Mouse (Mus musculus) intestine, postnatal 0 days (tissue): Measurements from ENCODE around the gene Ppp4r1. TPM values are rescaled to one million over a fixed set of nuclear protein-coding genes. Genes with fewer than 3 reads are reported as not detected.

Experiments
- ATAC-seq: fragments of 200-750 bp; cut with Nextera tagmentation; 2 replicates; pipeline ENCODE4 v1.8.0; 2017; ENCODE audit warnings: mild to moderate bottlenecking, moderate TSS enrichment, moderate library complexity
- H3K27ac ChIP-seq: fragments of 300-500 bp; sonication (generic); 2 replicates; pipeline ENCODE4 v1.5.1; 2014; ENCODE audit warnings: mild to moderate bottlenecking, low read depth, low read length, moderate library complexity
- H3K27me3 ChIP-seq: fragments of 300-500 bp; sonication (generic); replicated peaks from 2 replicates; pipeline ENCODE4 v1.6.1; 2014; ENCODE audit warnings: low read length, mixed read lengths; ENCODE audit not compliant: control insufficient read depth, insufficient read depth
- H3K36me3 ChIP-seq: fragments of 300-500 bp; sonication (generic); 2 replicates; pipeline ENCODE4 v1.6.1; 2014; ENCODE audit warnings: mild to moderate bottlenecking, moderate library complexity; ENCODE audit not compliant: control insufficient read depth, insufficient read depth
- H3K4me1 ChIP-seq: fragments of 300-500 bp; sonication (generic); replicated peaks from 2 replicates; pipeline ENCODE4 v1.6.1; 2014; ENCODE audit warnings: antibody characterized with exemption, low read length, mixed read lengths; ENCODE audit not compliant: control insufficient read depth, insufficient read depth
- H3K4me2 ChIP-seq: fragments of 300-500 bp; sonication (generic); replicated peaks from 2 replicates; pipeline ENCODE4 v1.6.1; 2014; ENCODE audit warnings: low read depth, mild to moderate bottlenecking, moderate library complexity
- H3K4me3 ChIP-seq: fragments of 300-500 bp; sonication (generic); 2 replicates; pipeline ENCODE4 v1.5.1; 2014; ENCODE audit warnings: low read depth, low read length
- H3K9ac ChIP-seq: fragments of 300-500 bp; sonication (generic); 2 replicates; pipeline ENCODE4 v1.6.1; 2014; ENCODE audit warnings: mild to moderate bottlenecking, low read depth, low read length
- H3K9me3 ChIP-seq: fragments of 300-500 bp; sonication (generic); 2 replicates; pipeline ENCODE4 v1.6.1; 2016; ENCODE audit warnings: mixed run types; ENCODE audit not compliant: control insufficient read depth
- CTCF ChIP-seq: sonication (generic); IDR thresholded peaks from 2 replicates; pipeline ENCODE4 v1.5.1; 2016; ENCODE audit warnings: low read depth, mild to moderate bottlenecking, control low read depth, antibody characterized with exemption, moderate library complexity
- WGBS: fragments of 180-500 bp; shearing (Covaris S2); extraction: QIAGEN DNeasy Blood & Tissue Kit; methylation state at CpG from one replicate; pipeline ENCODE4 v1.1.7; 2014; 5-methylcytosine and 5-hydroxymethylcytosine counted together
- polyA plus RNA-seq: library from polyadenylated mRNA; unstranded; fragments of >200 nt; fragmentation: Nextera tagmentation; extraction: Ambion mirVana; gene quantifications from 2 replicates; pipeline ENCODE4 v1.2.1, GENCODE M21; 2015

Ppp4r1 gene
- polyA plus RNA-seq, 1 experiment from 2014 or later = 28.7 TPM

DNA sequence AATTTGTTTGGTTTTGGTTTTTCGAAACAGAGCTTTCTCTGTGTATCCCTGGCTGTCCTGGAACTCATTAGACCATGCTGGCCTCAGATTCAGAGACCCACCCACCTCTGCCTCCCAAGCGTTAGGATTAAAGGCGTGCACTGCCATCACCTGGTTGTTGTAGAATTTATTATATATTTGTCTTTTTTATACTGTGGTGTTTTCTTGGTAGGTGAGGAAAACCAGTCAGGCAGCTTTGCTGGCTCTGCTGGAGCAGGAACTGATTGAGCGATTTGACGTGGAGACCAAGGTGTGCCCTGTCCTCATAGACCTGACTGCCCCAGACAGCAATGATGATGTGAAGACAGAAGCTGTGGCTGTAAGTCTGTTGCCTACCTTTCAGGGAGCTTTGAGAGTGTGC is 28.7 kb downstream of the Ppp4r1 start:
- H3K9me3 ChIP-seq = no peaks in the 10 kb centered on the region
- no peak overlapping the region for H3K9ac ChIP-seq
- H3K27me3 ChIP-seq = no peaks in the 10 kb centered on the region
- H3K4me2 ChIP-seq = no peak overlapping the region
- H3K4me1 ChIP-seq = no peaks in the 10 kb centered on the region
- peaks cover 60% of the 10 kb centered on the region for H3K36me3 ChIP-seq
- no peak overlapping the region for H3K4me3 ChIP-seq
- peak; percentile 43 for TF ChIP-seq CTCF
- H3K27ac ChIP-seq = no peak overlapping the region
- ATAC-seq = peak; percentile 76
- 47% methylated on average over 5 of the region's 5 CpGs for WGBS

DNA sequence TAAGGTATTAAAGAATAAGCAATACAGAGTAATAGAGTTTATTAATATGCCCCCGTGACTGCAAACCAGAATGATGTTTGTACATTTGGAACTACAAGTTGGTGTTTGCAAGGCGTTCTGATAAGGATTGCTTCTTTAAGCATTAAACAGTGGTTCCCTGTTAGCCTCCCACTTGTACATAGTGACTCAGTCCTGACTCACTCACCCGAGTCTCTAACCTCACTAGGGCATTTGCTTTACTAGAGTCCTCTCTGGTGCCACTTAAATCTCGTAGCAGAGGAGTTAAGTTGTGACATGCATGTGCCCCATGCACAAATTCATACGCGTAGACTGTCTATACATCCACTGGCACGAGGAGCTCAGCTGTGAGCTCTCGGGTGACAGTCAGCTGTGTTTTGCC is 31.4 kb downstream of the Ppp4r1 start:
- no peak for ATAC-seq
- H3K36me3 ChIP-seq = peaks cover 68% of the 10 kb centered on the region

GRCm38 (mm10) chr17:65820197-65820596 is 37.8 kb downstream of the Ppp4r1 start:
- TF ChIP-seq CTCF = no peak
- H3K9me3 ChIP-seq = no peaks in the 10 kb centered on the region
- H3K27ac ChIP-seq = no peak overlapping the region
- no peak for ATAC-seq
- no peaks in the 10 kb centered on the region for H3K27me3 ChIP-seq
- 83% methylated on average over 5 of the region's 5 CpGs for WGBS
- H3K4me3 ChIP-seq = no peak overlapping the region
- H3K9ac ChIP-seq = no peak overlapping the region
- H3K4me2 ChIP-seq = no peak overlapping the region
- H3K36me3 ChIP-seq = peaks cover 70% of the 10 kb centered on the region
- no peaks in the 10 kb centered on the region for H3K4me1 ChIP-seq

More for the DNA sequence above, 31.4 kb downstream of the Ppp4r1 start:
- Histone ChIP-seq H3K27ac (no peak overlapping the region), H3K27me3 (no peaks in the 10 kb centered on the region), H3K4me3 (no peak overlapping the region), H3K4me2 (no peak overlapping the region), H3K9me3 (no peaks in the 10 kb centered on the region), H3K4me1 (no peaks in the 10 kb centered on the region), H3K9ac (no peak overlapping the region)
- WGBS = 91% methylated on average over 8 of the region's 8 CpGs
- TF ChIP-seq CTCF = no peak

DNA sequence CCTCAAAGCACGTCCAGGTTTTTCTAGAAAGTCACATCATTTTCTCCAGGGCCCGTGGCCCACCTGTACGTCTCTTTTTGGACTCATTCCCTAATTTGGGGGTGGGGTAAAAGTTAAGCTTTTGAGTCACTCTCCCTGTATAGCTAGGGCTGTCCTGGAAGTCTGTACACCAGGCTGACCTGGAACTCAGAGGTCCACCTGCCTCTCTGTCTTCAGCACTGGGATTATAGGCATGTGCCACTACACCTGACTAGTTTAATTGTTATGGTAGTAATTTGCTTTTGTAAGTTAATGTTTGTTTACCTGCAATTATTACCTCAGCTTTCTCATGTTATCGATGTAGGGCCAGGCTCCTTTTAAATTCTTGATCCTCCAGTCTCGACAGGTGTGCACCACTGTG is 40.0 kb downstream of the Ppp4r1 start:
- ATAC-seq = no peak

GRCm38 (mm10) chr17:65824246-65824645 is 41.9 kb downstream of the Ppp4r1 start:
- peaks cover 57% of the 10 kb centered on the region for H3K36me3 ChIP-seq
- no peaks in the 10 kb centered on the region for H3K27me3 ChIP-seq
- no peak overlapping the region for H3K4me2 ChIP-seq
- no peaks in the 10 kb centered on the region for H3K9me3 ChIP-seq
- H3K9ac ChIP-seq = no peak overlapping the region
- no peak for ATAC-seq
- no peak overlapping the region for H3K27ac ChIP-seq
- WGBS = 83% methylated on average over 10 of the region's 10 CpGs
- TF ChIP-seq CTCF = no peak
- no peak overlapping the region for H3K4me3 ChIP-seq
- H3K4me1 ChIP-seq = no peaks in the 10 kb centered on the region; the same call in 1 of the 2 replicates

More for the DNA sequence above, 40.0 kb downstream of the Ppp4r1 start:
- Histone ChIP-seq H3K9me3 (no peaks in the 10 kb centered on the region), H3K4me3 (no peak overlapping the region), H3K36me3 (peaks cover 60% of the 10 kb centered on the region), H3K4me1 (no peaks in the 10 kb centered on the region), H3K27ac (no peak overlapping the region), H3K9ac (no peak overlapping the region), H3K4me2 (no peak overlapping the region), H3K27me3 (no peaks in the 10 kb centered on the region)
- WGBS = 80% methylated on average over 5 of the region's 5 CpGs
- TF ChIP-seq CTCF = no peak

DNA sequence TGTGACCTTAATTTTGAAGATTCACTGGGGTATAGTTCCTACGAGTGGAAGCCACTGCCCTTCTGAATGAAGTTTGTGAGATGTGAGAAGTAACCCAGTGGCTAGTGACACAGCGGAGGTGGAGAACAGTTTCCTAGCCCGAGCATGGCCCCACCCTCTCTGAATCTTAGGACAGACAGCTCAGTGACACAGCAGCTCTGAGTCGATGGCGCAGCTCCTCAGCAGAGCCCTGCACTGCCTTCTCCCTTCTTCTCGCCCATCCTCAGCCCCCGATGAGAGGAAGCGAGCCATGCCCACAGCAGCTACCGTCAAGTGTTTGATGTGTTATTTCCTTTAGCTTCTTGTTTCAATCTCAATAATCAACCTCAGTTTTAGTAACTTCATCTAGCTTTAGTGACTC is 43.9 kb downstream of the Ppp4r1 start:
- no peak for TF ChIP-seq CTCF
- Histone ChIP-seq H3K9ac (no peak overlapping the region), H3K36me3 (peaks cover 70% of the 10 kb centered on the region), H3K9me3 (no peaks in the 10 kb centered on the region), H3K27me3 (no peaks in the 10 kb centered on the region), H3K4me1 (no peaks in the 10 kb centered on the region; the same call in 1 of the 2 replicates), H3K27ac (no peak overlapping the region), H3K4me3 (no peak overlapping the region), H3K4me2 (no peak overlapping the region)
- no peak for ATAC-seq
- whole genome bisulfite sequencing = 77% methylated on average over 9 of the region's 9 CpGs
